Mouse (Mus musculus) liver, postnatal 0 days (tissue): Measurements from ENCODE around the gene Dpep3. TPM values are rescaled to one million over a fixed set of nuclear protein-coding genes. Genes with fewer than 3 reads are reported as not detected.

Experiments
- ATAC-seq: fragments of 200-750 bp; cut with Nextera tagmentation; 2 replicates; pipeline ENCODE4 v1.8.0; 2017; ENCODE audit warnings: mild to moderate bottlenecking, moderate library complexity
- DNase-seq: peaks from one replicate; pipeline ENCODE4 v3.0.0-alpha.2; 2016
- H3K27ac ChIP-seq: fragments of 300-500 bp; sonication (generic); 2 replicates; pipeline ENCODE4 v1.5.1; 2014; ENCODE audit warnings: antibody characterized with exemption, moderate library complexity, mild to moderate bottlenecking, low read depth
- H3K27me3 ChIP-seq: fragments of 300-500 bp; sonication (generic); 2 replicates; pipeline ENCODE4 v1.6.1; 2014; ENCODE audit warnings: low read length, control low read depth, mixed read lengths; ENCODE audit not compliant: insufficient read depth
- H3K36me3 ChIP-seq: fragments of 300-500 bp; sonication (generic); replicated peaks from 2 replicates; pipeline ENCODE4 v1.6.1; 2014; ENCODE audit warnings: mild to moderate bottlenecking, control low read depth, low read length, moderate library complexity, mixed read lengths; ENCODE audit not compliant: insufficient read depth
- H3K4me1 ChIP-seq: fragments of 300-500 bp; sonication (generic); 2 replicates; pipeline ENCODE4 v1.6.1; 2014; ENCODE audit warnings: antibody characterized with exemption, mild to moderate bottlenecking, control low read depth; ENCODE audit not compliant: insufficient read depth
- H3K4me2 ChIP-seq: fragments of 300-500 bp; sonication (generic); 2 replicates; pipeline ENCODE4 v1.6.1; 2014; ENCODE audit warnings: low read depth, mild to moderate bottlenecking, low read length, moderate library complexity, mixed read lengths
- H3K4me3 ChIP-seq: fragments of 300-500 bp; sonication (generic); 2 replicates; pipeline ENCODE4 v1.5.1; 2014; ENCODE audit warnings: low read depth, low read length
- H3K9ac ChIP-seq: fragments of 300-500 bp; sonication (generic); replicated peaks from 2 replicates; pipeline ENCODE4 v1.6.1; 2014; ENCODE audit warnings: mild to moderate bottlenecking, moderate library complexity
- H3K9me3 ChIP-seq: fragments of 300-500 bp; sonication (generic); 2 replicates; pipeline ENCODE4 v1.6.1; 2016; ENCODE audit warnings: mild to moderate bottlenecking, control low read depth, low read length, mixed read lengths
- CTCF ChIP-seq: sonication (generic); IDR thresholded peaks from 2 replicates; pipeline ENCODE4 v1.5.1; 2016; ENCODE audit warnings: antibody characterized with exemption, low read depth
- EP300 ChIP-seq: IDR thresholded peaks from 2 replicates; pipeline ENCODE4 v1.6.1; 2016; ENCODE audit warnings: antibody characterized with exemption, low read depth, mild to moderate bottlenecking
- WGBS: fragments of 180-500 bp; shearing (Covaris S2); extraction: QIAGEN DNeasy Blood & Tissue Kit; methylation state at CpG from one replicate; pipeline ENCODE4 v1.1.7; 2014; ENCODE audit not compliant: insufficient replicate concordance; 5-methylcytosine and 5-hydroxymethylcytosine counted together
- microRNA-seq: library from miRNA; unstranded; fragments of <30 nt; microRNA quantifications from one replicate; pipeline ENCODE4, GENCODE M21; 2016
- polyA plus RNA-seq: library from polyadenylated mRNA; unstranded; fragments of >200 nt; fragmentation: Nextera tagmentation; extraction: Ambion mirVana; gene quantifications from 2 replicates; pipeline ENCODE4 v1.2.1, GENCODE M21; 2015

Gene Dpep3
- polyA plus RNA-seq, 1 experiment from 2014 or later: not detected

DNA sequence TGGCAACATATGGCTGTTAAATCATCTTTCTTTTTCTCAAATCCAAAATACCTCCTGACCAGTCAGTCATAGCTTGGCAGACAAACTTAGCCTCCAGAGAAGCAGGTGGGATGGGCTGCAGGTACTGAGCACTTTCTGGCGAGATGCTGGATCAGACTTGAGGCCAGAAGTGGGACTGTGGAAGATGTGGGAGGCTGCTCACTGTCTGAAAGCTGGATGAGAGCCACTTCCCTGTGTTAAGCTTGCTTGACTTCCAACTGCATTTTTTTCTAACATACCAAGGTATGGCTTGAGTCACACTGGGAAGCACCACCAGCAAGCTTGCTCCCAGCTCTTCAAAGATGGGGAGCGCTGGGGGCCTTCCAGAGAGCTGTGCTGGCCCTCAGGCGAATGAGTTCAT, 54.1 kb downstream of the Dpep3 start:
- Histone ChIP-seq H3K27me3 (no peaks in the 10 kb centered on the region), H3K4me1 (no peaks in the 10 kb centered on the region), H3K4me2 (no peak overlapping the region), H3K36me3 (peaks cover 14% of the 10 kb centered on the region), H3K27ac (no peak overlapping the region), H3K9me3 (no peaks in the 10 kb centered on the region), H3K9ac (no peak overlapping the region), H3K4me3 (no peak overlapping the region)
- ATAC-seq (no peak), DNase-seq (no peak)
- TF ChIP-seq CTCF (no peak), EP300 (no peak)
- WGBS: 65% methylated on average over 3 of the region's 3 CpGs

Small RNAs within 50 kb of the gene (microRNA-seq; reads per million reads assigned to microRNA genes)
- not detected for gene Mir7074

Other genes with a start within 250 kb of the Dpep3 start
- gene Gfod2, start 220.8 kb downstream of the Dpep3 start, polyA plus RNA-seq: 2.4 and 2.9 TPM in 2 replicates
- 18.9 and 20.9 TPM in 2 replicates for gene Ranbp10, start 152.1 kb downstream of the Dpep3 start, polyA plus RNA-seq
- not detected in 2 replicates for gene Tsnaxip1, start 151.7 kb downstream of the Dpep3 start, polyA plus RNA-seq
- gene Cenpt, start 126.2 kb downstream of the Dpep3 start, polyA plus RNA-seq: 8.9 and 9.0 TPM in 2 replicates
- 19.6 and 21.5 TPM in 2 replicates for gene Thap11, start 124.3 kb downstream of the Dpep3 start, polyA plus RNA-seq
- gene Nutf2, start 118.8 kb downstream of the Dpep3 start, polyA plus RNA-seq: 67.6 and 71.9 TPM in 2 replicates
- gene Edc4, start 98.5 kb downstream of the Dpep3 start, polyA plus RNA-seq: 5.8 and 7.2 TPM in 2 replicates
- gene Nrn1l, start 85.9 kb downstream of the Dpep3 start, polyA plus RNA-seq: not detected in 2 replicates
- 11.5 and 11.8 TPM in 2 replicates for gene Pskh1, start 79.0 kb downstream of the Dpep3 start, polyA plus RNA-seq
- gene Ctrl, start 45.6 kb downstream of the Dpep3 start, polyA plus RNA-seq: 0.16 and 0.31 TPM in 2 replicates
- 57.1 and 62.0 TPM in 2 replicates for gene Psmb10, start 41.0 kb downstream of the Dpep3 start, polyA plus RNA-seq
- gene Lcat, start 36.0 kb downstream of the Dpep3 start, polyA plus RNA-seq: 322 and 346 TPM in 2 replicates
- 5.1 and 5.2 TPM in 2 replicates for gene Slc12a4, start 13.3 kb downstream of the Dpep3 start, polyA plus RNA-seq
- 8.2 and 9.5 TPM in 2 replicates for gene Dus2, start 11.9 kb upstream of the Dpep3 start, polyA plus RNA-seq
- not detected in 2 replicates for gene Dpep2nb, start 26.5 kb upstream of the Dpep3 start, polyA plus RNA-seq
- 13.0 and 14.7 TPM in 2 replicates for gene Ddx28, start 32.5 kb upstream of the Dpep3 start, polyA plus RNA-seq
- gene Nfatc3, start 79.4 kb upstream of the Dpep3 start, polyA plus RNA-seq: 2.3 TPM in 2 replicates
- gene Esrp2, start 157.5 kb upstream of the Dpep3 start, polyA plus RNA-seq: 24.0 and 26.7 TPM in 2 replicates
- gene Pla2g15, start 171.0 kb upstream of the Dpep3 start, polyA plus RNA-seq: 7.2 and 7.7 TPM in 2 replicates
- gene Slc7a6, start 189.4 kb upstream of the Dpep3 start, polyA plus RNA-seq: 2.6 and 3.2 TPM in 2 replicates
- 12.1 and 12.5 TPM in 2 replicates for gene Slc7a6os, start 231.5 kb upstream of the Dpep3 start, polyA plus RNA-seq
- gene Prmt7, start 231.5 kb upstream of the Dpep3 start, polyA plus RNA-seq: 10.4 and 11.0 TPM in 2 replicates